Mouse (Mus musculus): ENCODE measurements around the gene Gm5678.

Gene Gm5678

GRCm38 (mm10) chr16:93627761-93628400, at the start of gene Gm5678:
TSS of gene Gm5678 (plus strand) at chr16:93628097.
- peak in 1 of 2 experiments; percentile 62 for DNase-seq (ENCODE audit: low spot score in 2 of 2)

- DNase-seq (ENCODE audit: low spot score in 2 of 2) = no peak
Measured at GRCm38 (mm10) chr16:93578346-93579005, 49.4 kb upstream of the Gm5678 start.

- DNase-seq (ENCODE audit: low spot score in 2 of 2) = no peak
Measured at GRCm38 (mm10) chr16:93581125-93581524, 46.8 kb upstream of the Gm5678 start.

- DNase-seq (ENCODE audit: low spot score in 2 of 2) = no peak
Measured at GRCm38 (mm10) chr16:93584976-93585702, 42.8 kb upstream of the Gm5678 start.

GRCm38 (mm10) chr16:93585703-93586205, 42.1 kb upstream of the Gm5678 start:
- no peak for DNase-seq (ENCODE audit: low spot score in 2 of 2)

GRCm38 (mm10) chr16:93586382-93586781, 41.5 kb upstream of the Gm5678 start:
- DNase-seq (ENCODE audit: low spot score in 2 of 2) = no peak

GRCm38 (mm10) chr16:93588281-93588680, 39.6 kb upstream of the Gm5678 start:
- DNase-seq (ENCODE audit: low spot score in 2 of 2) = no peak

GRCm38 (mm10) chr16:93590915-93591314, 37.0 kb upstream of the Gm5678 start:
- no peak for DNase-seq (ENCODE audit: low spot score in 2 of 2)

GRCm38 (mm10) chr16:93591450-93592430, 36.2 kb upstream of the Gm5678 start:
- no peak for DNase-seq (ENCODE audit: low spot score in 2 of 2)

- DNase-seq (ENCODE audit: low spot score in 2 of 2) = no peak
Measured at GRCm38 (mm10) chr16:93592711-93593110, 35.2 kb upstream of the Gm5678 start.

- DNase-seq (ENCODE audit: low spot score in 2 of 2) = no peak
Measured at GRCm38 (mm10) chr16:93593406-93593805, 34.5 kb upstream of the Gm5678 start.

GRCm38 (mm10) chr16:93594448-93594847, 33.4 kb upstream of the Gm5678 start:
- DNase-seq (ENCODE audit: low spot score in 2 of 2) = no peak

- no peak for DNase-seq (ENCODE audit: low spot score in 2 of 2)
Measured at GRCm38 (mm10) chr16:93595766-93596165, 32.1 kb upstream of the Gm5678 start.

- no peak for DNase-seq (ENCODE audit: low spot score in 2 of 2)
Measured at GRCm38 (mm10) chr16:93596807-93597206, 31.1 kb upstream of the Gm5678 start.

GRCm38 (mm10) chr16:93597551-93597950, 30.3 kb upstream of the Gm5678 start:
- no peak for DNase-seq (ENCODE audit: low spot score in 2 of 2)

- no peak for DNase-seq (ENCODE audit: low spot score in 2 of 2)
Measured at GRCm38 (mm10) chr16:93599461-93599860, 28.4 kb upstream of the Gm5678 start.

- peak; percentile 88 to 94 for DNase-seq (ENCODE audit: low spot score in 2 of 2)
Measured at GRCm38 (mm10) chr16:93603439-93604212, 24.3 kb upstream of the Gm5678 start, which contains the start of gene Setd4. TSS of gene Setd4 (minus strand) at chr16:93604063.

GRCm38 (mm10) chr16:93604481-93604969, 23.4 kb upstream of the Gm5678 start:
- DNase-seq (ENCODE audit: low spot score in 2 of 2) = peak in 1 of 2 experiments; percentile 54

- DNase-seq (ENCODE audit: low spot score in 2 of 2) = no peak
Measured at GRCm38 (mm10) chr16:93605553-93605952, 22.3 kb upstream of the Gm5678 start, which contains the start of gene Cbr1. TSS of gene Cbr1 (plus strand) at chr16:93605853.

GRCm38 (mm10) chr16:93606146-93606545, 21.8 kb upstream of the Gm5678 start:
- DNase-seq (ENCODE audit: low spot score in 2 of 2) = no peak

Measured in left cerebral cortex, adult 9 months (tissue).